Mouse (Mus musculus) MEL (cell line): ENCODE data around the gene 4931429L15Rik. TPM values are rescaled to one million over a fixed set of nuclear protein-coding genes. Genes with fewer than 3 reads are reported as not detected.

Source experiments
- DNase-seq: peaks from one replicate; pipeline ENCODE4 v3.0.0; 2011; ENCODE audit warnings: low read depth, low spot score
- H3K27ac ChIP-seq: 2 replicates; pipeline ENCODE4 v1.5.1; 2012; ENCODE audit warnings: low read depth, mild to moderate bottlenecking, control low read depth, low read length, moderate library complexity; ENCODE audit not compliant: control insufficient read depth
- H3K27me3 ChIP-seq, 2 experiments: fragments of 150-350 bp in 1 of 2; sonication (generic) in 1 of 2; 2 replicates each; pipeline ENCODE4 v1.6.1; 2012; ENCODE audit warnings: low read length in 2 of 2, mild to moderate bottlenecking in 2 of 2, improper control_type of control experiment in 1 of 2, moderate library complexity in 1 of 2; ENCODE audit not compliant: insufficient read depth in 2 of 2, control insufficient read depth in 1 of 2
- H3K36me3 ChIP-seq, 2 experiments: 2 replicates each; pipeline ENCODE4 v1.6.1; 2012 to 2014; ENCODE audit warnings: low read length in 2 of 2, improper control_type of control experiment in 1 of 2, inconsistent platforms in 1 of 2, mild to moderate bottlenecking in 1 of 2; ENCODE audit not compliant: insufficient read depth in 2 of 2, control insufficient read depth in 1 of 2
- H3K4me1 ChIP-seq, 2 experiments: fragments of 150-350 bp in 1 of 2; sonication (generic) in 1 of 2; 2 replicates each; pipeline ENCODE4 v1.6.1; 2012; ENCODE audit warnings: low read length in 2 of 2, improper control_type of control experiment in 1 of 2, mild to moderate bottlenecking in 1 of 2; ENCODE audit not compliant: insufficient read depth in 2 of 2, control insufficient read depth in 1 of 2
- H3K4me3 ChIP-seq, 2 experiments: fragments of 150-350 bp in 1 of 2; sonication (generic) in 1 of 2; 2 replicates each; pipeline ENCODE4 v1.5.1; 2012; ENCODE audit warnings: low read depth in 2 of 2, low read length in 2 of 2, mild to moderate bottlenecking in 2 of 2, moderate library complexity in 2 of 2, control low read depth in 1 of 2, improper control_type of control experiment in 1 of 2; ENCODE audit not compliant: control insufficient read depth in 1 of 2, insufficient read depth in 1 of 2
- H3K79me2 ChIP-seq: 2 replicates; pipeline ENCODE4 v1.6.1; 2012; ENCODE audit warnings: mild to moderate bottlenecking, low read length, moderate library complexity; ENCODE audit not compliant: control insufficient read depth, poor library complexity, insufficient read depth
- H3K9ac ChIP-seq: 2 replicates; pipeline ENCODE4 v1.6.1; 2012; ENCODE audit warnings: low read depth, mild to moderate bottlenecking, control low read depth, low read length, moderate library complexity; ENCODE audit not compliant: control insufficient read depth, poor library complexity, severe bottlenecking
- H3K9me3 ChIP-seq: fragments of 150-350 bp; sonication (generic); replicated peaks from 2 replicates; pipeline ENCODE4 v1.6.1; 2012; ENCODE audit warnings: mild to moderate bottlenecking, low read length, improper control_type of control experiment, moderate library complexity; ENCODE audit not compliant: insufficient read depth
- BHLHE40 ChIP-seq: IDR thresholded peaks from 2 replicates; pipeline ENCODE4 v1.6.1; 2012; ENCODE audit warnings: low read depth, mild to moderate bottlenecking, inconsistent platforms, low read length, improper control_type of control experiment, borderline replicate concordance
- CHD2 ChIP-seq: IDR thresholded peaks from 2 replicates; pipeline ENCODE4 v1.6.1; 2011; ENCODE audit warnings: low read length, improper control_type of control experiment
- CTCF ChIP-seq, 3 experiments: IDR thresholded peaks in 2 of 3; conservative IDR thresholded peaks in 1 of 3; 2 replicates each; pipeline ENCODE4 v1.5.1; 2011 to 2012; ENCODE audit warnings: low read length in 3 of 3, low read depth in 2 of 3, mild to moderate bottlenecking in 2 of 3, improper control_type of control experiment in 1 of 3, inconsistent platforms in 1 of 3, mixed read lengths in 1 of 3, moderate library complexity in 1 of 3; ENCODE audit not compliant: control insufficient read depth in 1 of 3, insufficient read depth in 1 of 3, poor library complexity in 1 of 3, severe bottlenecking in 1 of 3
- E2F4 ChIP-seq: IDR thresholded peaks from 2 replicates; pipeline ENCODE4 v1.6.1; 2011; ENCODE audit warnings: low read depth, low read length, improper control_type of control experiment, borderline replicate concordance
- EP300 ChIP-seq, 2 experiments: IDR thresholded peaks; 2 replicates each; pipeline ENCODE4 v1.6.1; 2011; ENCODE audit warnings: improper control_type of control experiment in 2 of 2, low read length in 2 of 2, low read depth in 1 of 2, mild to moderate bottlenecking in 1 of 2
- HCFC1 ChIP-seq: IDR thresholded peaks from 2 replicates; pipeline ENCODE4 v1.6.1; 2012; ENCODE audit warnings: low read depth, mild to moderate bottlenecking, inconsistent platforms, low read length, improper control_type of control experiment, moderate library complexity
- JUND ChIP-seq: IDR thresholded peaks from 2 replicates; pipeline ENCODE4 v1.6.1; 2011; ENCODE audit warnings: low read depth, mild to moderate bottlenecking, improper control_type of control experiment, low read length
- MAX ChIP-seq: IDR thresholded peaks from 2 replicates; pipeline ENCODE4 v1.6.1; 2011; ENCODE audit warnings: low read length, improper control_type of control experiment
- MEF2A ChIP-seq: IDR thresholded peaks from 2 replicates; pipeline ENCODE4 v1.6.1; 2014; ENCODE audit warnings: low read depth, mild to moderate bottlenecking, inconsistent platforms, low read length, improper control_type of control experiment; ENCODE audit not compliant: poor library complexity, insufficient replicate concordance, severe bottlenecking; ENCODE audit errors: extremely low read depth
- MYB ChIP-seq: IDR thresholded peaks from 2 replicates; pipeline ENCODE4 v1.6.1; 2011; ENCODE audit warnings: mild to moderate bottlenecking, low read depth, low read length, improper control_type of control experiment
- MYC ChIP-seq: IDR thresholded peaks from 2 replicates; pipeline ENCODE4 v1.6.1; 2011; ENCODE audit warnings: low read depth, mild to moderate bottlenecking, low read length, improper control_type of control experiment, moderate library complexity
- NELFE ChIP-seq: IDR thresholded peaks from 2 replicates; pipeline ENCODE4 v1.6.1; 2011; ENCODE audit warnings: low read depth, low read length, improper control_type of control experiment
- POLR2A ChIP-seq, 2 experiments: IDR thresholded peaks; 2 replicates each; pipeline ENCODE4 v1.6.1; 2011 to 2012; ENCODE audit warnings: low read length in 2 of 2, mild to moderate bottlenecking in 2 of 2, control low read depth in 1 of 2, improper control_type of control experiment in 1 of 2, low read depth in 1 of 2, moderate library complexity in 1 of 2; ENCODE audit not compliant: control insufficient read depth in 1 of 2, insufficient read depth in 1 of 2, poor library complexity in 1 of 2
- POLR2AphosphoS2 ChIP-seq: IDR thresholded peaks from 2 replicates; pipeline ENCODE4 v1.6.1; 2011; ENCODE audit warnings: low read length, improper control_type of control experiment
- RAD21 ChIP-seq: IDR thresholded peaks from 2 replicates; pipeline ENCODE4 v1.6.1; 2011; ENCODE audit warnings: mild to moderate bottlenecking, low read depth, low read length, improper control_type of control experiment
- RCOR1 ChIP-seq: IDR thresholded peaks from 2 replicates; pipeline ENCODE4 v1.6.1; 2012; ENCODE audit warnings: low read depth, mild to moderate bottlenecking, inconsistent platforms, low read length, improper control_type of control experiment
- USF1 ChIP-seq: IDR thresholded peaks from 2 replicates; pipeline ENCODE4 v1.6.1; 2014; ENCODE audit warnings: low read depth, mild to moderate bottlenecking, inconsistent platforms, low read length, improper control_type of control experiment, moderate library complexity
- USF2 ChIP-seq, 2 experiments: IDR thresholded peaks; 2 replicates each; pipeline ENCODE4 v1.6.1; 2011 to 2012; ENCODE audit warnings: improper control_type of control experiment in 2 of 2, low read length in 2 of 2, borderline replicate concordance in 1 of 2, inconsistent platforms in 1 of 2, low read depth in 1 of 2, mild to moderate bottlenecking in 1 of 2; ENCODE audit not compliant: insufficient read depth in 1 of 2
- ZC3H11A ChIP-seq: IDR thresholded peaks from 2 replicates; pipeline ENCODE4 v1.6.1; 2012; ENCODE audit warnings: low read depth, mild to moderate bottlenecking, inconsistent platforms, low read length, improper control_type of control experiment
- ZKSCAN1 ChIP-seq: IDR thresholded peaks from 2 replicates; pipeline ENCODE4 v1.6.1; 2012; ENCODE audit warnings: low read depth, mild to moderate bottlenecking, inconsistent platforms, low read length, improper control_type of control experiment, moderate library complexity
- ZNF384 ChIP-seq: IDR thresholded peaks from 2 replicates; pipeline ENCODE4 v1.6.1; 2012; ENCODE audit warnings: low read depth, mild to moderate bottlenecking, inconsistent platforms, low read length, improper control_type of control experiment
- polyA plus RNA-seq, 2 experiments: library from polyadenylated mRNA; stranded (reverse) in 1 of 2; unstranded in 1 of 2; fragments of >175 nt in 1 of 2; fragments of >200 nt in 1 of 2; gene quantifications; 2 replicates each; pipeline versions ENCODE4 v1.2.1 to v1.2.4; 2012; ENCODE audit warnings: low replicate concordance in 2 of 2, low read depth in 1 of 2; ENCODE audit not compliant: insufficient read length in 2 of 2, insufficient read depth in 1 of 2, missing spikeins in 1 of 2
- total RNA-seq: library from RNA; depleted of rRNA; stranded (reverse); fragments of 300-350 nt; gene quantifications from 2 replicates; pipeline ENCODE4 v1.2.3, GENCODE M21; 2012

4931429L15Rik gene
- total and polyA plus RNA-seq, 3 experiments = not detected

GRCm38 (mm10) chr9:46314507-46314906 is 5.3 kb downstream of the 4931429L15Rik start (continued):
- TF ChIP-seq RCOR1 (no peak), BHLHE40 (no peak), JUND (no peak), EP300 (IDR thresholded peaks at IDR 0.05; ENCODE audit: low read depth in 1 of 2, low read length in 2 of 2) (no peak), MYB (no peak), ZNF384 (no peak), MYC (0 out of 2 replicates have a peak, but pooled peaks have one; percentile 31), E2F4 (no peak), USF2 (IDR thresholded peaks at IDR 0.05; ENCODE audit: borderline replicate concordance in 1 of 2, insufficient read depth in 1 of 2, low read depth in 1 of 2, low read length in 2 of 2) (no peak), POLR2A (IDR thresholded peaks at IDR 0.05; ENCODE audit: control insufficient read depth in 1 of 2, insufficient read depth in 1 of 2, low read depth in 1 of 2, low read length in 2 of 2, poor library complexity in 1 of 2) (no peak), MEF2A (no peak), POLR2AphosphoS2 (no peak), CHD2 (no peak), ZKSCAN1 (no peak), ZC3H11A (peak; percentile 69), HCFC1 (no peak), RAD21 (peak; percentile 72), NELFE (no peak), USF1 (no peak)

- no peaks in the 10 kb centered on the region for H3K4me1 ChIP-seq
- H3K9ac ChIP-seq = no peak overlapping the region
- H3K79me2 ChIP-seq = no peaks in the 10 kb centered on the region
- DNase-seq = no peak
- H3K9me3 ChIP-seq = no peaks in the 10 kb centered on the region
- H3K4me3 ChIP-seq = no peak overlapping the region
- H3K27me3 ChIP-seq = no peaks in the 10 kb centered on the region
- TF ChIP-seq MAX = no peak
- TF ChIP-seq CTCF (IDR thresholded peaks at IDR 0.05 in 2 of 3, conservative IDR thresholded peaks at IDR 0.05 in 1 of 3; ENCODE audit: control insufficient read depth in 1 of 3, insufficient read depth in 1 of 3, low read depth in 2 of 3, low read length in 3 of 3, poor library complexity in 1 of 3, severe bottlenecking in 1 of 3) = peak in 2 of 3 experiments; percentile 30 to 42; a peak in 5 of 6 replicates
- TF ChIP-seq MYB = no peak
- H3K27ac ChIP-seq = no peak overlapping the region
- no peaks in the 10 kb centered on the region for H3K36me3 ChIP-seq
Measured at GRCm38 (mm10) chr9:46309121-46309520, 10.7 kb downstream of the 4931429L15Rik start.
